Mouse (Mus musculus): Measurements from ENCODE around the gene Fbxw24. TPM values are rescaled to one million over a fixed set of nuclear protein-coding genes. Genes with fewer than 3 reads are reported as not detected.

Fbxw24 gene
- not detected for polyA plus RNA-seq (2017; shearing (Covaris generic))

GRCm38 (mm10) chr9:109625957-109626356 is at the start of gene Fbxw24:
Gene Fbxw24 (minus strand): TSS chr9:109626057.

GRCm38 (mm10) chr9:109664552-109664951 is 38.7 kb upstream of the Fbxw24 start, which contains the start of gene Fbxw25:
Gene Fbxw25 (minus strand): TSS chr9:109664652.

GRCm38 (mm10) chr9:109568162-109568561 is 57.7 kb downstream of the Fbxw24 start, which contains the start of gene Fbxw15:
Gene Fbxw15 (minus strand): TSS chr9:109568262.

Other genes with a start within 250 kb of the Fbxw24 start
- not detected for gene Fbxw22, start 221.8 kb downstream of the Fbxw24 start, polyA plus RNA-seq (2017; shearing (Covaris generic))
- gene Fbxw16, start 176.9 kb downstream of the Fbxw24 start, polyA plus RNA-seq (2017; shearing (Covaris generic)) = not detected
- gene Fbxw19, start 130.2 kb downstream of the Fbxw24 start, polyA plus RNA-seq (2017; shearing (Covaris generic)) = not detected
- gene Fbxw15, start 57.8 kb downstream of the Fbxw24 start, polyA plus RNA-seq (2017; shearing (Covaris generic)) = not detected
- gene Fbxw25, start 38.6 kb upstream of the Fbxw24 start, polyA plus RNA-seq (2017; shearing (Covaris generic)) = not detected
- not detected for gene Fbxw18, start 76.6 kb upstream of the Fbxw24 start, polyA plus RNA-seq (2017; shearing (Covaris generic))
- not detected for gene Fbxw26, start 120.0 kb upstream of the Fbxw24 start, polyA plus RNA-seq (2017; shearing (Covaris generic))
- not detected for gene Fbxw27, start 164.6 kb upstream of the Fbxw24 start, polyA plus RNA-seq (2017; shearing (Covaris generic))
- not detected for gene Spink8, start 186.2 kb upstream of the Fbxw24 start, polyA plus RNA-seq (2017; shearing (Covaris generic))
- gene Nme6, start 206.7 kb upstream of the Fbxw24 start, polyA plus RNA-seq (2017; shearing (Covaris generic)) = 17.7 TPM
- gene Camp, start 223.6 kb upstream of the Fbxw24 start, polyA plus RNA-seq (2017; shearing (Covaris generic)) = not detected
- gene Cdc25a, start 249.5 kb upstream of the Fbxw24 start, polyA plus RNA-seq (2017; shearing (Covaris generic)) = 8.1 TPM

Data from CD4-positive, CD25-positive, alpha-beta regulatory T cell, adult 9 weeks (primary cell).